Mouse (Mus musculus): ENCODE results near the gene Cdipt.

Cdipt gene

GRCm38 (mm10) chr7:126975893-126975949 lies at the start of gene Cdipt:
Gene Cdipt (plus strand): TSS chr7:126975914.
- DNase-seq: no peak

- DNase-seq: no peak
Measured at GRCm38 (mm10) chr7:126926299-126926698, 49.4 kb upstream of the Cdipt start.

- DNase-seq: peak; percentile 96 to 97
Measured at GRCm38 (mm10) chr7:126928384-126929037, 47.2 kb upstream of the Cdipt start, which contains the start of gene Kctd13. Gene Kctd13 (plus strand): TSS chr7:126928879.

GRCm38 (mm10) chr7:126929046-126929445 lies 46.7 kb upstream of the Cdipt start:
- no peak for DNase-seq

GRCm38 (mm10) chr7:126932652-126933051 lies 43.1 kb upstream of the Cdipt start:
- no peak for DNase-seq

DNA sequence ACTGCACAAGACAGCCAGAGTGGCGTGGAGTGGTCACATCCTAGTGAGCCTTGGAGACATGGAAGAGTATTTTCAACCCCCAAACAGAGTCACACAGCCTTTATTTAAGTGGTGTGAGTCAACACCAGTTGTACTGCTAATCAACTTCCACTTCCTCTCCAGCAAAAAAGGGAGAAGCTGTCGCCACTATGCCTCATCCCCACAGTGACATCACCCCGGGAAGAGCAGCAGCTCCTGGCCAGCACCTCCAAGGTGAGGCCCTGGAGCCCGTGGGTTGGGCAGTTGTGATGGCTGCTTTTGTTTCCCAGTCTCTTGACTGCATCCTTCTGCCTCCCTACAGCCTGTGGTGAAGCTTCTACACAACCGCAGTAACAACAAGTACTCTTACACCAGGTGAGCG lies 34.5 kb upstream of the Cdipt start:
- no peak for DNase-seq

GRCm38 (mm10) chr7:126941801-126942200 lies 33.9 kb upstream of the Cdipt start:
- DNase-seq: no peak

GRCm38 (mm10) chr7:126946530-126946929 lies 29.2 kb upstream of the Cdipt start:
- DNase-seq: peak; percentile 60 to 63

GRCm38 (mm10) chr7:126948626-126949025 lies 27.1 kb upstream of the Cdipt start:
- DNase-seq: no peak

DNA sequence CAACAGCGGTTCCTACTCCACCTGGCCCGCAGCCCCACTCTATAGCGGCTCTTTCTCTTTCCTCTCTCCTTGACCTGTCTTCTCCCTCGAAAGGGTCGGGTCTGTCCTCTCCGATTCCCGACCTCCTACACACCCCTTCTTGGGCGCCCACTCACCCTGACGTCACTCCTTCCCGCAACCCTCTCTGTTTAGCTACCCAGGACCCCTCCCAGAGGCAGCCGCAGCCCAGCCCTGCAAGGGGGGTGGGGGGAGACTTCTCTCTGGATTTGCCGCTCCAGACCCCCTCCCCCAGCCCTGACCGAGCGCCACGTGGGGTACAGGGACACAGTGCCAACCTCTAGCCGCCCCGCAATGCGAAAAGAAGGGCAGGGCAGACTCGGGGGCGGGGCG lies 26.3 kb upstream of the Cdipt start, which contains the start of gene Asphd1:
Asphd1 (minus strand) TSS at position 180 of the 390 bp plus-strand sequence.
- no peak for DNase-seq

DNA sequence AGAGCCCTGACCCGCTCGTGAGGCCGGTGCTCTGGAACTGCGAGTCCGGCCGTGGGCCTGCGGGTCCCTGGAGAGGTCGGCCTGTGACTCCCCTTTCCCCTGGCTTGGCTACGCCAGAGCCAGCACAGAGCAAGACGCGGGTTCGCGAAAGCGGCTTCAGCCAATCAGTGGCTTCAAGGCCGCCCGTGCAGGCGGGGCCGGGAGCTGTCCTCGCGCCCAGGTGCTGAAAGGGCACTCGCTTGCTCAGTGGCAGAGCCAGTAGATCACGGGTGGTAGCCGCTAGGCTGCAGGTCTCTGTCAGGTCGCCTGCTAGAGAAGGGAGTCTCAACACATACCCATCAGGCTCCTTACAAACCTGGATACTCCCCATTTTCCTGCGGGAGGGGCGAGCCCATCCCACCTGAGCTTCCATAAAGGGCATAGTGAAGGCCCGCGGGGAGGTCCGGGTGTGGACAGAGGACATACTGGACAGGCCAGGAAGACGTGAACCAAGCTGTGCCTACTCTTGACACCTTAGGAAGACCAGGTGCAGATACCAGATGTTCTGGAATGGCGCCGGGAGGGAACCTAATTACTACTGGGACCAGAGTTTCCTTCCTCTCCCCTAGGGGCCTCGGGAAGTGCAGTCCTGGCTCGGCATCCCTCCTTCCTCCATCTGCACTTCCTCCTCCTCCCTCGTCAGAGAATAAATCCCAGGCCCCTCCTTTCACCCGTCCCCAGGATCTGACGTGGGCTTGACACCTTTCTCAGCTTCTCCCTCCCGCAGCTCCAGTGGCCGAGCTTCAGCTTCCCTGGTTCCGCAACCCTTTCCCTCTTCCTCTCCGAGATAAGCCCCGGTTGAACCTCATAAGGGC lies 25.7 kb upstream of the Cdipt start, which contains the start of gene Sez6l2:
Sez6l2 (plus strand) TSS at position 771 of the 854 bp plus-strand sequence.
- DNase-seq: peak; percentile 94

GRCm38 (mm10) chr7:126950647-126951615 lies 24.8 kb upstream of the Cdipt start:
- no peak for DNase-seq

- DNase-seq: no peak
Measured at GRCm38 (mm10) chr7:126951741-126952140, 24.0 kb upstream of the Cdipt start.

- no peak for DNase-seq
Measured at GRCm38 (mm10) chr7:126952646-126953045, 23.1 kb upstream of the Cdipt start.

DNA sequence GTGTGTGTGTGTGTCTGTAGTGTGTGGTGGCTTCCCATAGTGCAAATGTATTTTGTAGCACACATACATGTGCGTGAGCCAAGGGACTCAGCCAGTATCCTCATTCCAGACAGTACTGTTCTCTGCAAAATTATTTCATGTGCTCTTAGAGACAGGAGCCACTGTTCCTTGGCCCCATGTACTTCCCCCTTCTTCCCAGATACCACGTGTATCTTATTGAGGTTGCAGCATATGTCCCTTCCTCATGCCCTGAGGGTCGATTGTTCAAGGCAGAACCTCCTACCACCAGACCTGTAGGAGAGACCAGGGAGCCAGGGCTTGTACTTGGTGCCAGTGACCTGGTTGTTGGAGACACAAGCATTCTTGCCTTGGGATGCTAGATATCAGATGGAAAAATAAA lies 20.6 kb upstream of the Cdipt start:
- DNase-seq: no peak

DNA sequence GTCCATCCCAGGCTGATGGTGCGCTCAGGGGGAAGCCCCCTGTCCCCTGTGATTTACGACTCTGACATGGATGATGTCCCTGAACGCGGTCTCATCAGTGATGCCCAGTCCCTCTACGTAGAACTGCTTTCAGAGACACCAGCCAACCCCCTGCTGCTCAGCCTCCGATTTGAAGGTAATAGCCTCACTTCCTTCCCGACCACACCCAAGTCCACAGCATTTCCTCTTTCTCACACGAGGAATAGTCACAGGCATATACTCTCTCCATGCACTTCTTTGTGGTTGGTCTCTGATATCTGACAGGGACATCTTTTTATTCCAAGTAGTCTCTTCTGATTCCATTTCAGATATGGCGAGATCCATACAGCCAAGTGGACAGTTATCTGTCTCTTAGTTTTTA lies 15.9 kb upstream of the Cdipt start:
- no peak for DNase-seq

- no peak for DNase-seq
Measured at GRCm38 (mm10) chr7:126961095-126961494, 14.6 kb upstream of the Cdipt start.

- no peak for DNase-seq
Measured at GRCm38 (mm10) chr7:126961965-126962364, 13.7 kb upstream of the Cdipt start.

- DNase-seq: peak; percentile 44 to 52
Measured at GRCm38 (mm10) chr7:126963548-126964286, 12.0 kb upstream of the Cdipt start.

DNA sequence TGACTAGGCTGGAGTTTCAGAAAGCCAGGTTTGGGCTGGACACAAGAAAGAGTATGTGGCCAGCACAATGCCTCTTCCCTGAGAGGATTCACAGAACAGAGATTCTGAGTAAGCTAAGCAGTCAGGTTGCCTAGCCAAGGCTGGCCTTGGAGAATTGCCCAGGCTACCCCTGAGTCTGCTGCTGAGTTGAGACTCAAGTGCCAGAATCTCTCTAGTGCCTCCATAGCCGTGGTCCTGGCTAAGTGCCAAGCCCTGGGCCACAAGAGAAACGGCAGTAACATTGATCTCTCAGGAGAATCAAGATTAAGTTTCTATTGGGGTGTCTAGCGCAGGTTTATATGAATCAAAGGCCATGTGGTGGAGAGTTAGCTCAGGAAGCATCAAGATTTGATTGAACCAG lies 10.1 kb upstream of the Cdipt start:
- no peak for DNase-seq

DNA sequence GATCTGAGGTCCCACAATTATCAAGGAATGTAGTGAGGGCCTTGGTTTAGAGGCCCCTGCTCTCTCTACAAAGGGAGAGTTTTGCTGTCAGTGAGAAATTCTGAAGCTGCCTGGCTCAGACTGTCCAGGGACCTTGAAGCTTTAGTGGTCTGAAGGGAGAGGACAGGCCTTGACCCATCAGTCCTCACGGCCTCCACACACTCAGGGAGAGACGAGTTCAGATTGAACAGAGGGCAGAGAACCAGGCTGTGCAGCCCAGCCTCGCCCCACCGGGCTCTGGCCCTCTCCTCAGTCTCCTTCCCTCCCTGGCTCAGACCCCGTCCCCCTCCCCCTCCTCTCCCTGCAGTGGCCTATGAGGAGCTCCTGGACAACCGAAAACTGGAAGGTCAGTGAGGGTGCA lies 8.4 kb upstream of the Cdipt start:
- DNase-seq: no peak

- DNase-seq: no peak
Measured at GRCm38 (mm10) chr7:126975493-126975892, 221 bp upstream of the Cdipt start.
